Mouse (Mus musculus) gastrocnemius, postnatal 4 days (tissue): ENCODE measurements around the gene Unc119. TPM values are rescaled to one million over a fixed set of nuclear protein-coding genes. Genes with fewer than 3 reads are reported as not detected.

Experiments used
- DNase-seq, 2 experiments: peaks; one replicate each; pipeline ENCODE4 v3.0.0; 2021 to 2022; ENCODE audit warnings: low spot score in 2 of 2, mixed read lengths in 2 of 2
- total RNA-seq, 2 experiments: library from RNA; stranded (reverse); gene quantifications; 2 replicates each; pipeline ENCODE4 v1.2.3; 2021

Unc119 gene
- total RNA-seq, 2 experiments from 2014 or later: 20.4 to 26.7 TPM

GRCm38 (mm10) chr11:78367456-78368225 is 24.4 kb downstream of the Unc119 start:
- DNase-seq: no peak

DNA sequence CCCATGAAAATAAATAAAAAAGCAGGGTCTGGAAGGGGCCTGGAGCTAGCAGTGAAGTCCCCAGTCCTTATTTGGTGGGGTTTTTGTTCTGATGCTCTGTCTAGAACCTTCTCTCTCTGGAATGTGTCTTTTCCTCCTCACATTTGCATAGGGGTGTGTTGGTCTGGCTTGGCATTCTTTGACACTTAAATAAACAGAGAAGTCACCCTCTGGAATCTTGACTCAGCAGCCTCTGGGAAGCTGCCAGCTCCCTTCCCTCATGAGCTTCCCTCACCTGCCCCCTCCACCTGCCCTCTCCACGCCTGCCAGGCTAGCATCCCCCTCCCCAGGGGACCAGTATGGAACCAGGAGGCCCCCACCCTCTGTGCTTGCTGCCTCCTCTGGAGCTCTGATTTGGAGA is 27.1 kb downstream of the Unc119 start:
- no peak for DNase-seq

DNA sequence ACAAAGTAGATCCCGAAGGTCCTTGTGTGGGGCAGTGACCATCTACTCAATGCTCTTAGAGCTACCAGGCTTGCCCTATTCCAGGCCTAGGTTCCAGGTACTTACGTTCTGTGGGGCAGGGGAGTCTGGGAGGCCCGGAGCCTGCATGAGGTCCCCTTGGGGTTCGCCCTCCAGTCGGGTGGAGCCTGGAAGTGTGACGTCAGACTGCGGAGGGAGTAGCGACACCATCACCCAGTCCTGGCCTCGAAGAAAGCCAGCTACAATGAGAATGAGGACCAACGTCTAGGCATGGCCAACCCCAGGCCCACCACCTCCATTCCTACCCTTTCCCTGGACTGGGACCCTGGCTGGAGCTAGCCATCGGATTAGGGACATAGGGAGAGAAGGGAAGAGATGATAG is 28.4 kb downstream of the Unc119 start:
- DNase-seq: no peak

DNA sequence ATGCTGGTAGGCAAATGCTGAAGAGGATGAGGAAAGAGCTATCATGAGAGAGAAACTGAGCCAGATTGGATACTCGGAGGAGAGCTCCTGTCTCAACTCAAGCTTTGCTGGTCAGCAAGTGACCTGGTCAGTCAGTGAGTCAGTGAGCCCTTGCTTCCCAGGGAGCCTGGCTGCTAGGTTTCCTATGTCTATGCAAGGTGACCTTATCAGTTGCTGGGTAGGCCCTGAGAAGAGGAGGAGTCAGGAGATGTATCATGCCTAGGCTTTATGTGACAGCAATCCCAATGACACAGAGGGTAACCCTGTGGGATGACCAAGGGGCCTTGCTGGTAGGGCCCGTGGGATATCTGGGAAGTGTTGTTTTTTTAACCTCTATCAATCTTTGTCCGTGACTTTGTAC is 28.9 kb downstream of the Unc119 start:
- no peak for DNase-seq

DNA sequence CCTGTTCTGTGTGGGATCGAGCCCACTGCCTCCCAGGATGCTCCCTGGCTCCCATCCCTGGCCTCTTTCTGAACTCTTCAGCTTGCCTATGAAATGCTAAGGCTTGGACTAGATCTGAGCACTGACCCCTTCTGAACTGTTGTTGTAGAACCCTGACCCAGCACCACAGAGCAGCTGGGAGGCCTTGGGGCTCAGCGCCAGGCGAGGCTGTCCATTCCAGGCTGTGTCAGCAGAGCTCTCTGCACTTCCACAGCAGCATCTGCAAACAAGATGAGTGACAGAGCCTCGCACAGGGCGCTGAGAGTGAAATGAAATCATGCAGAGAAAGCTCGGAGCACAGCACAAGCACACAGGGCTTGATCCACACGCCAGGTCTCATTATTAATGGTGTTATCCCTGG is 29.3 kb downstream of the Unc119 start:
- no peak for DNase-seq

GRCm38 (mm10) chr11:78374147-78374546 is 30.9 kb downstream of the Unc119 start:
- DNase-seq: no peak

DNA sequence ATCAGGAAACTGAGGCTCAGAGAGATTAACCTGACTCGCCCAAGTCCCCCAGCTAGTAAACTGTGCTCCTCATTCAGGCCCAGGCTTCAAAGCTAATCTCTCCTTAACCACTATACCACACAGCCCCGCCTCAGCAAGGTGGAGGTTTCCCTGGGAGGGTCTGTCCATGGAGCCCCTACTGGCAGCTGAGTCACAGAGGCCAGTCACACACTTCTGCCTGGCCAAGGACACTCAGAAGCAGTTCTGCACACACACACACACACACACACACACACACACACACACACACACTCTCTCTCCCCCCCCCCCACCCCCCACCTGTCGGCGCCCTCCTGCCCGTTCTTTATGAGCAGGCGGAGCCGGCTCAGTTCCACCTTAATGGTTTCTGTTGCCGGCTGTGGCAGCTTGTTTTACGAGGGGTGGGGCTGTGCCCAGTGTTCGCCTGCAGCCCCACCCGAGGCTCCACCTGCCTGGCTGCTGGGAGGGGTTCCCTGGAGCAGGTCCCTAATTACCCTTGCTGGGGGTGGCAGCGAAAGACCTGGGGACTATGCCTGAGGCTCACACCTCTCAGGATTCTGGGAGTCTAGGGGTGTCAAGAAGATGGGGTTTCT is 34.4 kb downstream of the Unc119 start:
- DNase-seq: no peak

- no peak for DNase-seq
Observed at GRCm38 (mm10) chr11:78380351-78380750, 37.1 kb downstream of the Unc119 start.

- DNase-seq: no peak
Observed at GRCm38 (mm10) chr11:78380996-78381395, 37.7 kb downstream of the Unc119 start.

DNA sequence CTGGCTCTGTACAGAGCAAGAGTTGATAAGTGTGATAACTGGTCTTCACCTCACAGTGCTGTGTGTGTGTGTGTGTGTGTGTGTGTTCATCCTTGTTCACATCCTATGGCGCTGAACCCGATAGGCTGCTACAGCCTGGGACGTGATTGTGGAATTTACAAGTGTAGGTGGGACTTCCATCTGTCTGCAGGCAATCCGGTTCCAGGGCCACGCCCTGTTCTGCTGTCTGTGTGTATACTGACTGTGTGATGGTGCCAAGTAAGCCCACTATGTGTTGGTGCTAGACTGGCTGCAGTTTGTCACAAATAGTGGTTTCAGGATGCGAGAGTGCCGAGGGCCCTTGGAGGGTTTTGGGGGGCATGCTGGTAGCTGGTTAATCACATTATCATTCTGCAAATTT is 39.0 kb downstream of the Unc119 start:
- no peak for DNase-seq

GRCm38 (mm10) chr11:78382701-78383100 is 39.4 kb downstream of the Unc119 start:
- no peak for DNase-seq

DNA sequence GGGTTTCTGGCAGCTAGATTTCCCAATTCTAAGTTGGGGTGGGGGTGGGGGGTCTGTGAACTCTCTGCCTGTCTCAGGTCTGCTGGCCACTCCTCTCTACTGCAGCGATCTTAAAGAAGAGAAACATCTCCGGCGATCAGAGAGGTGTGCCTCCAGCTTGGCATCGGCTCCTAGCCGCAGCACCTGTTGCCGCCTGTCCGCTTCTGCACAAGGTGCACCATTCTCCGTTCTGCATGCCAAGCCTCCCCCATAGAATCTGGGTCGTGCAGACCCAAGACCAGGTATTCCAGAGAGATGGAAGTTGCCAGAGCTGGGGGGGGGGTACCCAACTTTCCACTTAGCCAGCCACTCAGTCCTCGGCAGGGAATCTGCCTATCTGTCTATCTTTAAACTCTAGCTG is 42.5 kb downstream of the Unc119 start:
- no peak for DNase-seq

DNA sequence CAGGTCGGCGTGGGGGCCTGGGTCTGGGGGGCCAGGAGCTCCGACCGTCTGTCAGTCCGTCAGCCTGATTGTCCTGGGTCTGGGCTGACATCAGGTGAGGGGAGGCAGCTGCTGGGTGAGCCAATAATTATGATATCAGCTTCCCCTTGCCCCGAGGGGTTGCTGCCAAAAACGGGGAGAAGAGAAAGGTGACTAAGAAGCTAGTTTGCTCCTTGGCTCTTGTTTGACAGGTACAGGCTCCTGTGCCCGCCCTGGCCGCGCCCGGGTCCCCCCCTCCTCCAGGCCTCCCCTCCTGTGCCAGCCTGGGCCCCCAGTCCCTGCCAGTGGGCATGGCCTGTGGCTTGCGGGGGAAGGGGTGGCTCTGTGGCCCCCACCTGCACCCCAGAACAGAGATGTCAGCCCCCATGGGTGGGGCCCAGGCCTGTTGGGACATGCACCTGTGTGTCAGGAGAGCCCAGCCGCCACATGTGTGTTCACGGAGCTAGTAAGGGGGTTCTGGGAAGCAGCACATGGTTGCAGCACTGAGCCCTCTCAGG is 43.3 kb downstream of the Unc119 start, which contains the start of gene Foxn1:
Foxn1 (minus strand) TSS at position 51 of the 536 bp plus-strand sequence.
- DNase-seq: no peak

DNA sequence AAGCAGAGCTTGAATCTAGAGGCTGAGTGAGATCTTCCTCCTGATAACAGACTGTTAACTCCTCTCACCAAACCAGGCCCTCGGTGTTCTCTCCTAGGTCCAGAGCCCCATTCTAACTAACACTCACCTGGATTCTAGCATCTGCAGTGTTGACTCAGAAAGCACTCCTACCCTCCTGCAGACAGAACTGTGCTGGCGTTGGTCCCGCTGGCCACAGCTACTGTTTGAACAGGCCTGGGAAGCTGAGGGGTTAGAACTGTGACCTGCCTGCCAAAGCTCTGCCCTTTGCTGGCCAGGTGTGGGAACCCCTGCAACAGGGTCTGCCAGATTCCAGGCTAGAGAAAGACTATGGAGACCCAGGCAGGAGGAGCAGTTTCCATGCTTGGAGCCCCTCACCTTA is 49.4 kb downstream of the Unc119 start:
- DNase-seq: no peak

GRCm38 (mm10) chr11:78396950-78397349 is 53.7 kb downstream of the Unc119 start:
- DNase-seq: no peak

DNA sequence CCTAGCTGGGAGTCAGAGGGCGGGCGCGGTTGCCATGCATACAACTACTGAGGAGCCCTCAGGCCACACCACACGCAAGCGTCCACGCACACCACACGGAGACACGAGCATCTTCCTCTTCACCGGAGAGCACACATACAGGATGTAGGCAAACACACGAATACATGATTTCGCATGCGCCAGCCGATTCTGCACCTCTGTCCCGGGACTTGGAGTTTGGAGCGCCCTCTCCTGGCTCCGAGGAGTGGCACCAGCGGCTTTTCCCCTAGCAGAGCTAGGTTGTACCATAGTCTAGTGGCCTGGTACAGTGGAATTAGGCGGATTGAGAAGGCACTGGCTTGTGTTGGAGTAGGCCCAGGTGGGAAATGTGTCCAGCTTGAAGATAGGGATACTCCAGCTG is 54.1 kb downstream of the Unc119 start:
- peak; percentile 44 to 70 for DNase-seq

GRCm38 (mm10) chr11:78398212-78398611 is 54.9 kb downstream of the Unc119 start:
- no peak for DNase-seq

Other genes starting within 250 kb of the Unc119 start
- gene Fam222b, start 248.8 kb upstream of the Unc119 start, total RNA-seq: 10 to 100 TPM; 10.4 to 11.6 TPM
- 10 to 100 TPM; 36.5 to 41.4 TPM for gene Traf4, start 177.9 kb upstream of the Unc119 start, total RNA-seq
- gene Nek8, start 166.8 kb upstream of the Unc119 start, total RNA-seq: 1 to 10 TPM; 6.6 to 7.5 TPM
- 10 to 100 TPM; 12.6 to 16.0 TPM for gene Tlcd1, start 166.8 kb upstream of the Unc119 start, total RNA-seq
- 1,000 to 10,000 TPM; 1,488 to 1,617 TPM for gene Rpl23a, start 159.9 kb upstream of the Unc119 start, total RNA-seq
- gene Rab34, start 155.1 kb upstream of the Unc119 start, total RNA-seq: 10 to 100 TPM; 43.9 to 45.7 TPM
- 1 to 10 TPM; 1.9 to 2.4 TPM for gene Proca1, start 150.1 kb upstream of the Unc119 start, total RNA-seq
- gene Sdf2, start 97.7 kb upstream of the Unc119 start, total RNA-seq: 10 to 100 TPM; 59.4 to 64.3 TPM
- gene Supt6, start 97.5 kb upstream of the Unc119 start, total RNA-seq: 10 to 100 TPM; 45.1 to 49.0 TPM
- gene 2610507B11Rik, start 81.7 kb upstream of the Unc119 start, total RNA-seq: 100 to 1,000 TPM; 104 to 108 TPM
- gene BC030499, start 52.6 kb upstream of the Unc119 start, total RNA-seq: 1 to 10 TPM in 1 of 2 experiments, under 1 TPM in 1; 0.47 to 1.3 TPM
- gene Spag5, start 42.0 kb upstream of the Unc119 start, total RNA-seq: 10 to 100 TPM; 14.6 to 16.1 TPM
- gene Aldoc, start 20.5 kb upstream of the Unc119 start, total RNA-seq: 1 to 10 TPM; 1.4 to 2.2 TPM
- gene Pigs, start 15.1 kb upstream of the Unc119 start, total RNA-seq: 10 to 100 TPM; 30.5 to 33.2 TPM
- not detected for gene Foxn1, start 43.1 kb downstream of the Unc119 start, total RNA-seq
- not detected for gene Slc13a2, start 78.7 kb downstream of the Unc119 start, total RNA-seq
- 1 to 10 TPM; 2.7 to 4.9 TPM for gene Slc46a1, start 122.2 kb downstream of the Unc119 start, total RNA-seq
- gene Sarm1, start 154.3 kb downstream of the Unc119 start, total RNA-seq: 1 to 10 TPM in 1 of 2 experiments, under 1 TPM in 1; 0.93 to 1.2 TPM
- gene Vtn, start 155.6 kb downstream of the Unc119 start, total RNA-seq: 10 to 100 TPM; 23.8 to 27.4 TPM
- gene Sebox, start 160.0 kb downstream of the Unc119 start, total RNA-seq: not detected
- 10 to 100 TPM; 12.6 to 14.7 TPM for gene Tmem199, start 168.7 kb downstream of the Unc119 start, total RNA-seq
- 100 to 1,000 TPM in 1 of 2 experiments, 10 to 100 TPM in 1; 96.8 to 114 TPM for gene Poldip2, start 168.7 kb downstream of the Unc119 start, total RNA-seq
- 10 to 100 TPM; 51.7 to 52.8 TPM for gene Tnfaip1, start 192.8 kb downstream of the Unc119 start, total RNA-seq
- gene Ift20, start 192.9 kb downstream of the Unc119 start, total RNA-seq: 10 to 100 TPM; 47.1 to 50.2 TPM
- 10 to 100 TPM; 21.8 to 22.4 TPM for gene Tmem97, start 207.3 kb downstream of the Unc119 start, total RNA-seq